Mouse (Mus musculus) kidney, adult 11 months (tissue): Measurements from ENCODE around the gene Prf1.

Experiments used
- DNase-seq: peaks from one replicate; pipeline ENCODE4 v3.0.0; 2022

Gene Prf1

DNA sequence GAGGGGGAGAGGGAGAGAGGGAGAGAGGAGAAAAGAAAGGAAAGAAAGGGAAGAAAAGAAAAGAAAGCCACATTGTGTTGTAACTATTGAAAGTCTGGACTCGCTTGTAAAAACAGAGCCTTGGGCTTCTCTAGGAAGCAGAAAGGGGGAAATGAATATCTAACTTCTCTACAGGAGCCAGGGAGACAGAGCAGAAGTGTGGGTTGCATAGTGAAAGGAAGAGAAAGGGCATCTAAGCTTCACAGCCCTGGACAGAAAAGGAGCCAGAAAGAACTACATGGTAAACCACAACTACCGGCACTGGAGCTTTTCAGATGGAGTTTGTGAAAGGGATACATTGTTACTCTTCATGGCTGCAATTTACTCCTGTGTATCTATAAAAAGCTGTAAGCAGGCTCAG is 7.2 kb upstream of the Prf1 start:
- no peak for DNase-seq

DNA sequence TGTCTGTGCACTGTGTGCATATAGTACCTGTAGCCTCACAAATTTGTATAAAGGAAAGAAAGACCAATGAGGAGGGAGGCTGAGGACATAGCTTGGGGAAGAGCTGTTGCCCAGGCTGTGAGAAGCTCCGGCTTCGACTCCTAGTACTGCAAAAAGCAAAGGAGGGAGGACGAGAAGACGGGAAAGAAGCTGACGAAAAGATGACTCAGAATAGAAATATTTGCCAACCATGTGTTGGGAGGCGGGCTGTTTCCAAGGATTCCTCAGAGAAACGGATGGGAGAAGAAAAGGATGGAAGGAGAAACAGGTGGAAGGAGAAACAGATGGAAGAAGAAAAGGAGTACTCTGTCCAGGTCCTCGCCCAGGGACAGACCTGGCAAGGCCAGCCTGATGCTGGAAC is 3.4 kb upstream of the Prf1 start:
- no peak for DNase-seq

DNA sequence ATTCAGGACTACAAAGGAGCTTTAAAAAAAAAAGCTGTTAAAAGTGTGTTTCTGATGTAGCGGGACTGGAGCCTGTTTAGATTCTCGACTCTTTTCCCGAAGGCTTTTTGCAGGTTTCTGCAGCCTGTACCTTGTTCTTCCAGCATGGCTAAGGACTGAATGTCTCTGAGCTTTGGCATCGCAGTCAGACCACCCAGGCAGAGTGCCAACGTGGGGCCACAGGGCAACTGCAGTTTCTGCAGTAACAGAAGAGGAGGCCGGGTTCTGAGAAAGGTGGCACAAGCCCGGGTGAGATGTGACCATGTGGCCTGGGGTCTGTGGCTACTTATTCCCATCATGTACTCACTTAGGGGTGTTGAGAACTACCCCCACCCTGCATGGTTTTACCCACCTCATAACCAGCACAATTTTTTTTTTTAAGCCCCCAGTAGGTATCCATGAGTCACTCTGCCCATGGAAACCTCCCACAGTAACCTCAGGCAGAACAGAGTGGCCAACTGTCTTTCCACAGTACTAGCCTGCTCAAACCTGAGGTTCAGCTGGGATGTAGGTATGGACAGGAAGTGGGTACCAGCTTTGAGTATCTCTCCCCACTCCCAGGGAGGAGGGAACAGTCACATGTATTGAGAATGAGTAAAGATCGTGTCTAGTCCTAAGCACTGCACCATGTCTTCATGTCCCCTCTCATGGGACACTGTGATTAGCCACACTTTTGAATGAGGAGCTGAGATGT is 754 bp upstream of the Prf1 start:
- no peak for DNase-seq

DNA sequence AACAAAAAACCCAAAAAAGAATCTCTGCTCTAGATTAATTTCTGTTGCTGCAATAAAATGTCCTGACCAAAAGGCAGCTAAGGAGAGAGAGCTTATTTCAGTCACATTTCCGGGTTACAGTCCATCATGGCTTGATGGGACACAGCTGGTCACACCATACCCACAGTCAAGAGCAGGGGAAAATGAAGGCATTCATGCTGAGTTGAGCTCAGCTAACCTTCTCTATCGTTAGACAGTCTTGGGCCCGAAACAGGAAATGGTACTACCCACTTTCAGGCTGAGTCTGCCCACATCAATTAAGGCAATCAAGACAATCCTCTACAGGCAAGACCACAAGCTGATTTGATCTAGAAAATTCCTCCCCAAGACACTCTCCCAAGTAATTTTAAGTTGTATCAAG is 3.4 kb downstream of the Prf1 start:
- DNase-seq = peak; percentile 23

DNA sequence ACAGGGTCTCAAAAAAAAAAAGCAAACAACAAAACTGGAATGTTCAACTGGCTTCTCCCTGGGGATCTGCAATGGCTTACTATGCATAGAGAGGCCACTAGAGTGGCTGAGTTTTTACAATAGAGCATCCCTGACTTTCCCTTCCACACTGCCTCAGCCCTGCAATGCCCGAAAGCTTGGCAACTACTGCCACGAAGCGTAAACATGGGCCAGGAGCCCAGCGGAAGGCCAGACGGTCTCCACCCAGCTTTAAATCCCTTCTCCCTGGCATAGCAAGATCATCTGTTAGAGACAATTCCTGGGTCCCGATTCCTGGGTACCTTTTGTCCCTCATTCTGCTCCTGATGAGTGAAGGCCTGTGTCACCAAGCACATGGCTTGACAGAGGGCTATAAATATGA is 6.4 kb downstream of the Prf1 start:
- no peak for DNase-seq

DNA sequence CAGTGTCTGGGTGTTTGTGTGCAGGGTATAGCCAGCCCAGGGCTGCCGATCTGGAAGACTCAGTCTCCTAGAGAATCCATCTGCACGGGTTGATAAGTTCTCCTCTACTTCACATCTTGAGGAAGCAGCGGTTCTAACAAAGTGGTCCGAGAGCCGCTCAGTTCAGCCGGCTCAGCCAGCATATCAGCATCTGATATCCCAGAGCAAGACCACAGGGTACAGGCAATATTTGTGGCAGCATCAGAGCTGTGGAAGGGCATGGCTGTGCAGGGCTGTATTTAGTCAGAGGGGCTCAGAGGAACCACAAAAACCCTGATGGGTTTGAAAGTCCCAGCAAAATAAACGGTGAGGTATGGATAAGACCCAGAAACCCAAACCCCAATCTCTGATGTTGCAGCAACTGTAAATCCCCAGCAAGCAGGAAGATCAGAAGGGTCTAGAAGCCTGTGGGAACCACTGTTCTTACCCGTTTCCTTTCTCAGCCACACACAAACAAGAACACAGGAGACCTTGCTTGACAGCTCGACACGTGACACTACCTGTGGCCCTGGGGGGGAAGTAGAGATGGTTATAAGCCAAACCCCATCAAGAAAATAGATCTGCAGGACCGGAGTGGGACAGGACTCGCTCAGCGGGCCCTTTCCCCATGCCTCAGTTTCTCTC is 8.4 kb downstream of the Prf1 start:
- DNase-seq = no peak

DNA sequence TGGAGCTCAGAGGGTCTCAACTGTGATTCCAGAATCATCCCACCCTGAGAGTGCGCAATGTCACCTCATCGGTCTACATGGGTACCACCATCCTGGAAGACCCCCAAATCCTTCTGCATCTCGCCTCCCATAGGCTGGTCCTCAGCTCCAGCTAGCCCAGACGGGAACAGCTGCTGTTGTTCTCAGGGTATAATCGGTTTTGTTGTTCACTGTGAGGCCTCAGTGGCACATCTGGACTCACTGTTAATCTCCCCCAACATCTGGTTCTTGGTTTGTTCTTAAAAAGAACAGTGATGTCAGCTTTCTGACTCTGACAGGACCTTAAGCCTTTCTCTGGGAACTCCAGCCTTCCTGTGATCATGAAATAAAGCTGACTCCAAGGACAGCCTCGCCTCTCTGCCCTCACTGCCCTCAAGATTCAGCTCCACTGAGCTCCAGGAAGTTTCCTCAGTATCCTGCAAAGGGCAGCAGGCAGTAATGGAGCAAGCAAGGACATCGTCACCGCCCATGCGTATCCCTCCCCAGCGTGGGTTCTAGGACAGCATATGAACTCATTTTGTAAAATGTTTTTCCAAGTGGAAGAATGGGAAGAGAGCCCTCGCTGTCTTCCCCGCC is 11.2 kb downstream of the Prf1 start:
- DNase-seq = peak; percentile 34

DNA sequence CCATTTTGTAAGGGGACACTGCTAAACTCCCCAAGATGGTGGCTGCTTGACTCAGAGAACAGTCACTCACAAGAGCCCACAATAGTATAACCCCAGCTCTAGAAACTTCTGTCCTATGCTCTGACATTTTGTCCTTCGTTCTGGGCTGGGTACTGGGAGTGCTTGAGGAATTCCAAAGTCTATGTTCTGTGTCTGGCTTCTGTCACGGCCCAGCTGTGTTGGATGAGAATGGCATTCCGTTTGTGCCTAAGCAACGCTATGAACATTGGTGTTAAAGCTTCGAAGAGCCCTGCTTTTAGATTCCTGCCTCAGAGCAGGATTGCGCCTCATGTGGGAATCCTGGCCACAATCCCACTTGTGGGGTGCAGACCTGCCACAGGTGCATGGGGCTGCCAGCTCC is 14.5 kb downstream of the Prf1 start:
- DNase-seq = peak; percentile 14

DNA sequence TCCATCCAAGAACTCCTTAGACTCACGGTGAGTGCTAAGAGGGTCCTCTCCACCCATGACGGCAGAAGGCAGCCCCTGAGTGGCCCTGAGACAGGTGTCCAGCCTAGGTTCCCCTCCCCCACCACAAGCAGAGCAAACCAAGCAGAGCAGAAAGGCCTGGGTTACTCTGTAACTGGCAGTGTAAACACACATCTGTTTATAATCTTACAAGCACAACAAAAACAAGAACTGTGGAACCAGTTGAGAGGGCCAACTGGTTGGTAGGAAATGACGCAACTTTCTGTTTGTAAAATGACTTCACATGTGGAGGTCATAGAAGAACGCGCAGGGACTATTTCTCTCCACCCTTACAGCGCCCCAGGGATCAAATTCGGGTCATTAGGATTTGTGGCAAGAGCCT is 15.1 kb downstream of the Prf1 start:
- DNase-seq = peak; percentile 19

DNA sequence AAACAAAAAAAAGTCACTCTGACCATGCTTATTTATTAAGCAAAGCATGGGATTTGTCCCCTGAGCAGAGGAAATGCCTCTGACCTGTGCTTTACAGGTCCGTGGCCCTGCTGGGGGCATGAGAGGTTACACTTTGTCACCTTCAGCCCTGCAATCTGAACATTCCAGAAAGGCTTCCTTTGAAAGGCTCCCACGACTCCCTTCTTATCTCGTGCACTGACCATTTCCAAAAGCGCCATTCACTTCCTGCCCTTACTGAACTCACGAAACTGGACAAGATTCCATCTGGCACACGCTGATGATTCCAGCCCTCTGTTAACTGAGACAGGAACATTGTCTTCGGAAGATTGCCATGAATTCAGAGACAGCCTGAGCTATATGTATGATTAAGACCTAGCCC is 16.1 kb downstream of the Prf1 start:
- DNase-seq = peak; percentile 22

DNA sequence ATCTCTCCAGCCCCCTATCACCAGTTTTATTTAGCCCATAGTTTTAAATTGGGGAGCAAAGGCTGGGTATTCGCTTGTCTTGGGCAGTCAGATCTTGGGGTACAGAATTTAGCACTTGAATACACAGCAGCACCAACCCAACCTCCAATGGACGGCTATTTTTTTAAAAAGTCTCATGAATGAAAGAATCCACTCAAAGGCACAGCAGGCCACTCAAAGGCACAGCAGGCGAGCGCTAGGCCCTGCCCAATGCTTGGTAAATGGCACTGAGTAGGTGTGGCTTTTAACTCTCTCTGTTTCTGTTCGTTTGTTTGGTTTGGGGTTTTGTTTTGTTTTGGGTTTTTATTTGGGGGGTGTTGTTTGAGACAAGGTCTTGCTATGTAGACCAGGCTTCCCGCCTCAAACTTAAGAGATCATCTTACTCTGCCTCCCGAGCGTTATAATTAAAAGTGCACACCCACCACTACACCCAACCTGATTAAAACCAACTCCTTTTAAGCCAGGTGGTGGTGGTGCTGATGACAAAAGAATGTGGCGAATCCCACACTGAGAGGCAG is 17.8 kb downstream of the Prf1 start:
- no peak for DNase-seq

DNA sequence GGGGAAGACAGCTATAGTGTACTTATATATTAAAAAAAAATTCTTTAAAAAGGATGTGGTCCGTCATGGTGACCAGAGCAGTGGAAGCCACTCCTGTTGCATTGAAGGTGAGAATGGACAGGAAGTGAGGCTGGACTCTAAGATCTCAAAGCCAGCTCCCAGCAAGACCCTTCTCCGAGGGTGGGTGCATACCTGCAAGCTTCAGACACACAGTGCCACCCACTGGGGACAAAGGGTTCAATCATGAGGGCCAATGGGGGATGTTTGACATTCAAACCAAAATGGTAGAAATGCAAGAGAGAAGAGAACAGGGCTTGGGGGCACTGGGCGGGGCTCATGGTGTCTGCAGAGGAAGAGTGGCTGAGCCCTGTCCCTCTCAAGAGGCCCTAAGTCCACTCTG is 20.9 kb downstream of the Prf1 start:
- DNase-seq = no peak

DNA sequence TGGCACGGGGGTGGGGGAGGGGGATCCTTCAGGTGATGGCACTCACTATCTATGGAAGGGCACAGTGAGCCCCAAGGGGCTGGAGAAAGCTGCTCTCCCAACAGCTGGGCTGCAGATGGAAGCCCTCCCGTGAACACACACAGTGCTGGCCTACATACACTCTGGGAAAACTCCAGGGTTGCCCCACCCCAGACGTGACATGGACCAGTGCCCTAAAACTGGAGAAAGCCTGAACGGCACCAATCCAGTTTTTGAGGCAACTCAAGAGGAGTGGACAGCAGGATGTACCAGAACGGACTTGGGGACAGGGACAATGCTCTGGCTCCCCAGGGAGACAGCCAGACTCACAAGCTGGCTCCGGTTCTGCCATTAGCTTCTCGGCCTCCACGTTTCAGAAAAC is 27.1 kb downstream of the Prf1 start:
- DNase-seq = no peak

DNA sequence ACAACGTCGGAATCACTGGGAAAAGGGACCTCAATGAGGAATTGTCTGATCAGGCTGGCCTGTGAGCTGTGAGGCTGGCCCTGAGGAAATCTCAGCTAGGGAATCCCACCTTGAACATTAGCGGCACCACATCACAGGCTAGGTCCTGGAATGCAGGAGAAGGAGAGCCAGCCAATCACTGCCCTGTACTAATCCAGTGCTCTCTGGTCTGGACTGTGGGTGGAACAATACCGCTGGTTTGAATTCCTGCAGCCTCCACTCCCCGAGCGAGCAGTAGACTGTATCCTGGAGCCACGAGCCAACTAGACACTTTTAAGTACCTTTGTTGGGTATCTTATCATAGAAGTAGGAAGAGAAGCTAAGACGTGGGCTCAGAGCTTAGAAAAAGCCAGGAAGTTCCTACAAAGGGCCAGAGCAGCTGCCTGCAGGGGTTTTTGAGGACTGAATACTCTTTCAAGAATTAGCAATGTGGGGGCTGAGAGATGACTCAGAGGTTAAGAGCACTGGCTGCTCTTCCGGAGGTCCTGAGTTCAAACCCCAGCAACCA is 28.2 kb downstream of the Prf1 start:
- no peak for DNase-seq

DNA sequence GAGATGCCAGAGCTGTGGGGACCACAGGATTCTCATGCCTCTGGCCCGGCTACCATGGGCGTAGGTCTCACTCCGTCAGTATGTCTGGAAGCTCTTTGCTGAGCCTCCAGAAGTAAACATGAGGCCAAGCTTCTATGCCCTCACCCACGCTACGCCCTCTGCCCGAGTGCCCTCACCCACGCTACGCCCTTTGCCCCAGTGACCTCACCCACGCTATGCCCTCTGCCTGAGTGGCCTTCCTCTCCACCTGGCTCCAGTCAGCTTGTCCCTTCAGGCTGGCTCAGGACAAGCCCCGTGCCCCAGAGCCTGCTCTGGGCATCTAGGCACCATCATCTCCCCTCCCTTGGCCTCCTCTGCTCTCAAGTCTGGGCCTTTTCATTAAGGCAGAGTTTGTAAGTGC is 29.9 kb downstream of the Prf1 start:
- no peak for DNase-seq

DNA sequence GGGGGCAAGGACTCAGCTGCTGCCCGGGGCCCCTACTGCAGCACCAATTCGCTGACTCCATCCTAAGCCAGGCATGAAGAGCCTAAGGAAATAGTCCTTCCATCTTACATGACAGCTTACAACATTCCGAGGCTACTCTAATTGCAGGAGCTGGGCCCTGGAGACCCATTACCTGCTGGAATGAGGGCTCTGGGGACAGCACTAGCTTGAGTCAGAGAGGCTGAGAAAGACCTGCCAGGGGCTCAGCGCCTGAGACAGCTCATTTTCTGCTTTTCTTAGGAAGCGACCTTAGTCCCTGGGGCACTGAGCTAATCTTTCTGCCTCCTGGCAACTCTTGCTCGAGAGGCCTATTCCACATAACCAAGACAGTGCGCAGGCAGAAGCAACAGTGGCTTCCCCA is 31.3 kb downstream of the Prf1 start:
- no peak for DNase-seq

DNA sequence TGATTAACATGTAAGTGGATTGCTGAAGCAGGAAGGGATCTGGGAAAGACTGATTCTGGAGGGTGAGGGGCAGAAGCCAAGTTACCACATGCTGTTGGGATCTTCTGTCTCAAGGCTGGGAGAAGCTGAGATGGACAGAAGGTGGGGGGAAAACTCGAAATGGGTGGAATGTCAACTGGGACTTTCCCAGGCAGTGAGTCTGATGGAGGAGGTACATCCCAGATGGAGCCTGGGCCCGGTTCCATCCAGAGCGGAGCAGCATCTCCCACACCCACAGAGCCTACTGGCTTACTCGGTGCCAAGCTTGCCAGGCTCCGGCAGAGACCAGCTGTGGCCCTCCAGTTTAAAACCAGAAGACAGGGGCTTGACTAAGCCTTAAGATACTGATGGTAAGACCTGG is 33.4 kb downstream of the Prf1 start:
- DNase-seq = no peak

DNA sequence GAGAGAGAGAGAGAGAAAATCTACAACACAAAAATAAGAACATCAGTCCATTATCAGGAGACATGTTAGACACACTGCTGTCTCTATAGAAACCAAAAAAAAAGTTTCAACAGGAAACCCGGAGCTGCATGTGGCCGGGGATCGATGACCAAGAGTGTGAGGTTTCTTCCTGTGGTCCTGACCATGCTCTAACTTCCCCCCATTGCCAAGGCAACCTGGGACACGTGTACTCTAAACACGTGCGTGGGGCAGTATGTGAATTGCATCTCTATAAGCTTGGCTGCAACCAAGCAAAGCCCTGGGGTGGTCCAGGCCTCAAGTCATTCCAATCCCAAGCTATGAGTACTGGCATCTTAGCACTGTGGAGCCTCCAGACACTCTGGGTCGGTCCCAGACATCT is 36.9 kb downstream of the Prf1 start:
- DNase-seq = no peak

DNA sequence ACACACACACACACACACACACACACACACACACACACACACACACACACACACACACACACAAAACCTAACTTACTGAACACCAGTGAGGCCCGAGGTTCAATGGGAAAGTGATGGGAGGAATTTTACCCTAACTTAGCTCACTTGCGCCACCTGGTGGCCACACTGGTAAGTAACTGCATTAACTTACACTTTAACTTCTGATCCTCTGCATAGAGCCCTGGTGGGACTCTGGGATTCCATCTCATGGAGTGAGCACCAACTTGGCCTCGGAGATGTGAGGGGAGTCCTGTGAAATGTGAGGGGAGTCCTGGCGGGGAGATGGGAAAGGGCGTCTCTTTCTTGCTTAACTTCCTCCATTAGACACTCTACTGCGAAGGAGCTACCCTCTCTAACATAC is 38.5 kb downstream of the Prf1 start:
- DNase-seq = peak; percentile 24

DNA sequence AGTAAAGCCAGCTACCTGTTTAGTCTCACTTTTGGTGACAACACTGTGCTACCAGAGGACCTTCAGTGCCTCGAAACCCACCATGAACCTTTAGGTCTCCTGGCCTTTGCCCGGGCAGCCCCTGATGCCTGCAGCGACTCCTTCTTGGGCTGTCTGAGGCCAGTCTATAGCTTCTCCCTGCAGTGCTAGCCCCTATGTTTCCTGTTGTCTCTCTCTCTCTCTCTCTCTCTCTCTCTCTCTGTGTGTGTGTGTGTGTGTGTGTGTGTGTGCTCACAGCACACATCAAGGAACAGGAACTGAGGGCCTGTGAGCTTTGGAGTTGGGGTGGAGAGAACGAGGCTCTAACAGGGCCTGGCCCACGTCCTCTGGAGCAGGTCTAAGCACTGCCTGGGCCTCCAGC is 39.0 kb downstream of the Prf1 start:
- DNase-seq = no peak

DNA sequence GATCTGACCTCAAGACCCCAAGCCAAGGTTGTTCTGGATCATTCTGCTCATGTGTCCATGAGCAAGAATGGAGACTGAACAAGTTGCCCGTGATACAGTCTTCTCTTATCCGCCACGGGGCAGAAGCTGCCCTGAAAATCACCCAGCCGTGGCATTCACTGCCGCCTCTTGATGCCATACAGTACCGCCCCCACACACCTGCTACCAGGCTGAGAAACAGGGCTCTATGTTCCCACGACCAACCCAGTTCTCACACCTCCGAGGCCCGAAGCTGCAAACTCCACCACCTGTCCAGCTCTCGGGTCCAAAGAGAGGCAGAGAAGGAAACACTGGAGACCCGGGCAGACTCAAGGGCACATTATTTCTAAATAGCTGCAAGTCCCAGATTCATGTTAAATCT is 40.0 kb downstream of the Prf1 start:
- DNase-seq = no peak

DNA sequence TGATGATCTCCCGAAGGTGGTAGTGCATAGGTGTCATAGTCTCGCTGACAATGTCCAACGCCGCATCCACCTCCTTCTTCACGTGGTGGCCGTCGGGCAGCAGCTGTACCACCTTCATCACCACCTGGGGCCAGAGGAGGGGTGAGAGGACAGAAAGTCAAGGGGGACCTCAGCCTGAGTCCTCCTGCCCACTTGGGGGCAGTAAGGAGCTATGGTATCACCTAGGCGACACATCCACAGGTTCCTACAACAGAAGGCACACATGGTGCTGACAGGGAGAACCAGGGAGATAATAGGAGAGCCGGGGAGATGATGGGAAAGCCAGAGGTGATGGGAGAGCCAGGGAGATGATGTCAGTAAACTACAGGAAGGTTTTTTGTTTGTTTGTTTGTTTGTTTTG is 41.6 kb downstream of the Prf1 start:
- DNase-seq = no peak

DNA sequence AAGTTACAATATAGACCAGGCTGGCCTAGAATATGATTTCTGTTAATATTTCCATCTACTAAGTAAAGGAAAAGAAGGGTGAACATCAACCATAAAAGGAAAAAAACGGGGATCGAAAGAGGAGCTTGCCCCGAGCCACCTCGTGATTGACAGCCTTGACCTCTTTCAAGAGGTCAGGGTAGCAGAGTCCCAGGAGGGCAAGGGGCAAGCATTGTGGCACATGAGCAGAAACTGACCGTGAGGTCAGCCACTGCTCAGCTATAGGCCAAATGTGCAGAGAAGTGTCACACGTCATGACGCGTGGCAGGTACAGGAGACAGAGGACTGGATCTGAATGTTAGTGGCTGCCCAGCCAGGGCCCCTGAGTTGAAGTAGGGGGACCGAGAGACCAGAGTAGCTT is 42.6 kb downstream of the Prf1 start:
- no peak for DNase-seq

DNA sequence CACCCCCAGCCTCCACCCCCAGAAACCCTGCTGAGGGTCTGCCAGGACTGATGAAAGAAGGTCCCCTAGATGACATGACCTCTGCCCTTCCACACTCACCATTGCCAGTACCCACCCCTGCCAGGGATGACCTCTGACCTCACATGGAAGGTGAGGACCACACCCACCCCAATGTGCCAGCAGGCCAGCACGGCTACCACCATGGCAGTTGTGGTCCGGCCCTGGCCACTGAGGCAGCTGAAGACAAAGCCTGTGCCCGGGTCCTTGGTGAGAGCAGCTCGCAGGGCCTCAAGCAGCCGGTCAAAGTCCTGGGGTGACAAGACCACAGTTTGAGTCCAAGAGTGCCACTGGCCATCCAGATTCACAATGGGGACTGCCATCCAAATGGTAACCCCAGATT is 43.4 kb downstream of the Prf1 start:
- no peak for DNase-seq
